Mouse (Mus musculus): ENCODE results near the gene Olfr1198. TPM values are rescaled to one million over a fixed set of nuclear protein-coding genes. Genes with fewer than 3 reads are reported as not detected.

The Olfr1198 gene
- not detected in 2 replicates for polyA plus RNA-seq (2015; fragmentation: Nextera tagmentation; extraction: Ambion mirVana)

DNA sequence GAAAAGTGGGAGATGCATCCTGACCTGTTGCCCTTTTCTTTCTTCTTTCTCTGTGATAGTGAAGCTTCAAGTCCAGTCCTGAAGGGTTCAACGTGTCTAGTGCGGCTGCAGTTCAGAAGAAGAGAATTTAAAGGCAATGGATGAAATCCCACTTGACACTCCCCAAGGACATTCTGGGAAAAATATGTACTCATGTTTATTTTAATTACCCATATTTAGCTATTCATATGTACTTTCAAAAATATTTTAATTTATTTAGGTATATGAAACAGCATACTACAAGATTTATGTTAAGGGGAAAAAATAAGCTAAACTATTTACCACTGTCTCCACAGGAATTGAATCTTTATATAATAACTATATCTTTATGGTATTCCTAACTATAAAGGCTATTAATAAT lies at the start of gene Olfr1198:
TSS of gene Olfr1198 (minus strand) at position 101 of the 400 bp plus-strand sequence.
- no peak within 1 kb of the TSS for H3K4me3 ChIP-seq
- H3K4me1 ChIP-seq, result no peaks in the 10 kb centered on the region
- no peaks in the 10 kb centered on the region for H3K9me3 ChIP-seq
- ATAC-seq (ENCODE audit: low FRiP score, low read depth), result no peak
- no peaks in the 10 kb centered on the region for H3K27me3 ChIP-seq
- H3K9ac ChIP-seq, result no peak within 1 kb of the TSS
- no peaks in the 10 kb centered on the region for H3K36me3 ChIP-seq
- H3K4me2 ChIP-seq (replicated peaks), result no peak within 1 kb of the TSS
- no peak within 1 kb of the TSS for H3K27ac ChIP-seq
- 93% methylated on average over 2 of the region's 2 CpGs for WGBS

DNA sequence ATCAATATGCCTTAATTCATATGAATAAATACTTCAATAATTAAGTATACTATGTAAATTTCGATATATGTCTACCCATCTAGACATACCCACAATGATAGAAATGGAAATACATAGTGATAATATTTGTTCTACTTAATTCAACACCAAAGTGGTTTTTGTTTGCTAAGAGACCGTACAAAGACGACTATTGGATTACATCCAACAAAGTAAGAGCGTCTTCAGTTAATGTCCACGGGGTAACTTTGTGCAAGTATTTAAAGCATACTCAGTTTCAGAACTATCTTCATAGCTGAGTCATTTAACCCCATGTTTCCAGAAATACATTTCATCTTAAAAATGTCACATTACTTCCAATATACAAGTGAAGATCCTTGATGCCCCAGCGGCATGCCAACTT lies 41.6 kb upstream of the Olfr1198 start, which contains the start of gene Olfr1201:
TSS of gene Olfr1201 (plus strand) at position 301 of the 400 bp plus-strand sequence.
- Histone ChIP-seq H3K36me3 (no peaks in the 10 kb centered on the region), H3K4me3 (no peak within 1 kb of the TSS), H3K27ac (no peak within 1 kb of the TSS), H3K9ac (no peak within 1 kb of the TSS), H3K4me2 (replicated peaks) (no peak within 1 kb of the TSS), H3K27me3 (no peaks in the 10 kb centered on the region), H3K4me1 (no peaks in the 10 kb centered on the region), H3K9me3 (no peaks in the 10 kb centered on the region)
- 86% methylated on average over 6 of the region's 6 CpGs for WGBS
- no peak for ATAC-seq (ENCODE audit: low FRiP score, low read depth)

DNA sequence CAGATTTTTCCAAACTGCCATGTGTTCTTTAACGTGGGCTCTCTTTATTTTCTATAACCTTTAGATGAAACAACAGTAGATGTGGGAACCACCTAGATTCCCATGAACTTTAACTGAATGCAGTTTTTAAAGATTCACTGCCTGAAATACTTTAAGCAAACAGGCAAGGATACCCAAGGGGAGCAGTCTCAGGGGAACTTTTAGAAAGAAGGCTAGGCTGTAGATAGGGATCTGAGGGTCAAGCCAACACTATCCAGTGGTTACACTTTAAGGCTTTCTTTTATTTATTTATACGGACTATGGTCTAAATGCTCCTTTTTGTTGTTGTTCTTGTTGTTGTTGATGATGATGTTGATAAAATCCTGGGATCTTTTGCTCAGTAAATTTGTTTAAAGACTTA lies 19.2 kb upstream of the Olfr1198 start, which contains the start of gene Olfr1200:
TSS of gene Olfr1200 (minus strand) at position 101 of the 400 bp plus-strand sequence.
- H3K4me2 ChIP-seq (replicated peaks), result no peak within 1 kb of the TSS
- no peak for ATAC-seq (ENCODE audit: low FRiP score, low read depth)
- H3K27ac ChIP-seq, result no peak within 1 kb of the TSS
- H3K36me3 ChIP-seq, result no peaks in the 10 kb centered on the region
- no peaks in the 10 kb centered on the region for H3K9me3 ChIP-seq
- H3K9ac ChIP-seq, result no peak within 1 kb of the TSS
- WGBS, result 81% methylated on average over 2 of the region's 2 CpGs
- no peaks in the 10 kb centered on the region for H3K4me1 ChIP-seq
- H3K27me3 ChIP-seq, result no peaks in the 10 kb centered on the region
- no peak within 1 kb of the TSS for H3K4me3 ChIP-seq

DNA sequence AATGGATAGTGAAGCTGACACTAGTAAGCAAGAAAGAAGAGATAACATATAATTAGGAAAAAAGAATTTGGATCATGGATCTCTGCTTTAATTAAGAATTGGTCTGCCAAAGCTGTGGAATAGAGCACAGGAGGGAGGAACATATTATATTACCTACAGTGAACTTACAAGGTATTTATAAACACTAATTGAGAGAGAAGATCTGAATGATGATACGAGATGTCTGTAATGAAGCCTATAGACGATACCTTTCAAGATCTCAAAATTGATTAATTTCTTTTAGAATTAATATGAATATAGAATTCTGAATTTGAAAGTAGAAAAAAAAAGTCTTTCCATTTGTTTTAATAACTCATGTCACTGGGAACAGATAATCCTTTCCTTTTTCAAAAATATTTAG lies 9.2 kb upstream of the Olfr1198 start, which contains the start of gene Olfr1199:
TSS of gene Olfr1199 (minus strand) at position 101 of the 400 bp plus-strand sequence.
- Histone ChIP-seq H3K4me3 (no peak within 1 kb of the TSS), H3K27ac (no peak within 1 kb of the TSS), H3K36me3 (no peaks in the 10 kb centered on the region), H3K4me2 (replicated peaks) (no peak within 1 kb of the TSS), H3K9me3 (no peaks in the 10 kb centered on the region), H3K9ac (no peak within 1 kb of the TSS), H3K4me1 (no peaks in the 10 kb centered on the region), H3K27me3 (no peaks in the 10 kb centered on the region)
- ATAC-seq (ENCODE audit: low FRiP score, low read depth), result no peak
- WGBS, result 88% methylated on average over 2 of the region's 2 CpGs

DNA sequence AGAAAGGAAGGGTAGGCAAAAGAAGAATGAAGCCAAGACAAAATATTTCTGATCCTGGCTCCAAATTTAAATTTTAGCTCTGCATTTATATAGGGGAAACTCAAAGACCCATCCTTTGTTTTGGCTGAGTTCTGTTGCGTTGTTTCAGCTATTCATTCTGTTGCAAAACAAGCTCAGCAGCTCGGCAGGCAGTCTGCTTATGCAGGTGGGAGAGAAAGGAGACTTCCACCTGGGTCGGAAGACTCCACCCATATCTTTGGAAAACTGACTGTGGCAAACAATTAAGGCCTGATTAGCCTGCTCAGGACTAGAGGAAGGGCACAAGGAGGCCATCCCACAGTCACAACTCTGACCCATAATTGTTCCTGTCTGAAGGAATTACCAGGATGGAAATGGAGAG lies 7.8 kb downstream of the Olfr1198 start:
- Histone ChIP-seq H3K36me3 (no peaks in the 10 kb centered on the region), H3K27ac (no peak overlapping the region), H3K4me3 (no peak overlapping the region), H3K27me3 (no peaks in the 10 kb centered on the region), H3K4me1 (no peaks in the 10 kb centered on the region), H3K4me2 (replicated peaks) (no peak overlapping the region), H3K9me3 (no peaks in the 10 kb centered on the region), H3K9ac (no peak overlapping the region)
- ATAC-seq (ENCODE audit: low FRiP score, low read depth), result no peak
- 83% methylated on average over 3 of the region's 3 CpGs for WGBS

DNA sequence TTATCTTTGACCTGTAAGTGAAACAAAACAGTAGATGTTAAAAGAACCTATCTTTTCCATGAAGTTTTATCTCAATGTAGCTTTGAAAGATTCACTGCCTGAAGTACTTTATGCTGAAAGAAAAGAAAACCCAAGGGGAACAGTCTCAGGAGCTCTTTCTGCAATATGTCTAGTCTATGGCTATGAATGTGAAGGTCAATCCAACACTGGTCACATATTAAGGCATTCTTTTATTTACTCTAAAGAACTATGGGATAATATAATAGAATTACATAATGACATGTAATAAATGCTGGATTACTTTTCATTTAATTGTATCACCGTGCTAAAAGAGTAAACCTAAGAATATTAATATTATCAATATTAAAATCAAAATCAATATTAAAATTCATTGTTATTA lies 18.9 kb downstream of the Olfr1198 start, which contains the start of gene Olfr1197:
TSS of gene Olfr1197 (minus strand) at position 101 of the 400 bp plus-strand sequence.
- no peaks in the 10 kb centered on the region for H3K36me3 ChIP-seq
- H3K4me3 ChIP-seq, result no peak within 1 kb of the TSS
- no peaks in the 10 kb centered on the region for H3K9me3 ChIP-seq
- H3K27me3 ChIP-seq, result no peaks in the 10 kb centered on the region
- H3K4me1 ChIP-seq, result no peaks in the 10 kb centered on the region
- no peak within 1 kb of the TSS for H3K27ac ChIP-seq
- no peak within 1 kb of the TSS for H3K9ac ChIP-seq
- 80% methylated on average over 1 of the region's 1 CpGs for WGBS
- H3K4me2 ChIP-seq (replicated peaks), result no peak within 1 kb of the TSS
- ATAC-seq (ENCODE audit: low FRiP score, low read depth), result no peak

DNA sequence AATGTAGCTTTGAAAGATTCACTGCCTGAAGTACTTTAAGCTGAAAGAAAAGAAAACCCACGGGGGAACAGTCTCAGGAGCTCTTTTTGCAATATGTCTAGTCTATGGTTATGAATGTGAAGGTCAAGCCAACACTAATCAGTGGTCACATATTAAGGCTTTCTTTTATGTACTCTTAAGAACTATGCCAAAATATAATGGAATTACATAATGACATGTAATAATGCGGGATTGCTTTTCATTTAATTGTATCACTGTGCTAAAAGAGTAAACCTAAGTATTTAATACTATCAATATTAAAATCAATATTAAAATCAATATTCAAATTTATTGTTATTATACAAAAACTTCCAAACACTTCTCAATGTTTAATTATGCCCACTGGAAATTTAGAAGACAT lies 46.7 kb downstream of the Olfr1198 start, which contains the start of gene Olfr1196:
TSS of gene Olfr1196 (minus strand) at position 101 of the 400 bp plus-strand sequence.
- Histone ChIP-seq H3K27ac (no peak within 1 kb of the TSS), H3K9me3 (no peaks in the 10 kb centered on the region), H3K36me3 (no peaks in the 10 kb centered on the region), H3K4me2 (replicated peaks) (no peak within 1 kb of the TSS), H3K27me3 (no peaks in the 10 kb centered on the region), H3K9ac (no peak within 1 kb of the TSS), H3K4me1 (no peaks in the 10 kb centered on the region), H3K4me3 (no peak within 1 kb of the TSS)
- ATAC-seq (ENCODE audit: low FRiP score, low read depth), result no peak
- 86% methylated on average over 2 of the region's 2 CpGs for WGBS

Other genes starting within 250 kb of the Olfr1198 start
- not detected in 2 replicates for gene Olfr1186, start 232.8 kb downstream of the Olfr1198 start, polyA plus RNA-seq (2015; fragmentation: Nextera tagmentation; extraction: Ambion mirVana)
- gene Olfr1188, start 194.4 kb downstream of the Olfr1198 start, polyA plus RNA-seq (2015; fragmentation: Nextera tagmentation; extraction: Ambion mirVana), result not detected in 2 replicates
- not detected in 2 replicates for gene Olfr1189, start 164.9 kb downstream of the Olfr1198 start, polyA plus RNA-seq (2015; fragmentation: Nextera tagmentation; extraction: Ambion mirVana)
- not detected in 2 replicates for gene Olfr1191-ps1, start 110.8 kb downstream of the Olfr1198 start, polyA plus RNA-seq (2015; fragmentation: Nextera tagmentation; extraction: Ambion mirVana)
- gene Olfr1192-ps1, start 102.9 kb downstream of the Olfr1198 start, polyA plus RNA-seq (2015; fragmentation: Nextera tagmentation; extraction: Ambion mirVana), result not detected in 2 replicates
- gene Olfr1193, start 75.7 kb downstream of the Olfr1198 start, polyA plus RNA-seq (2015; fragmentation: Nextera tagmentation; extraction: Ambion mirVana), result not detected in 2 replicates
- not detected in 2 replicates for gene Olfr1195, start 62.2 kb downstream of the Olfr1198 start, polyA plus RNA-seq (2015; fragmentation: Nextera tagmentation; extraction: Ambion mirVana)
- not detected in 2 replicates for gene Olfr1196, start 46.8 kb downstream of the Olfr1198 start, polyA plus RNA-seq (2015; fragmentation: Nextera tagmentation; extraction: Ambion mirVana)
- gene Olfr1197, start 19.0 kb downstream of the Olfr1198 start, polyA plus RNA-seq (2015; fragmentation: Nextera tagmentation; extraction: Ambion mirVana), result not detected in 2 replicates
- gene Olfr1199, start 9.1 kb upstream of the Olfr1198 start, polyA plus RNA-seq (2015; fragmentation: Nextera tagmentation; extraction: Ambion mirVana), result not detected in 2 replicates
- gene Olfr1200, start 19.1 kb upstream of the Olfr1198 start, polyA plus RNA-seq (2015; fragmentation: Nextera tagmentation; extraction: Ambion mirVana), result not detected in 2 replicates
- not detected in 2 replicates for gene Olfr1201, start 41.7 kb upstream of the Olfr1198 start, polyA plus RNA-seq (2015; fragmentation: Nextera tagmentation; extraction: Ambion mirVana)
- 0.04 TPM in 1 of 2 replicates, not detected in the other for gene Olfr1202, start 63.1 kb upstream of the Olfr1198 start, polyA plus RNA-seq (2015; fragmentation: Nextera tagmentation; extraction: Ambion mirVana)
- gene Olfr1205, start 78.4 kb upstream of the Olfr1198 start, polyA plus RNA-seq (2015; fragmentation: Nextera tagmentation; extraction: Ambion mirVana), result not detected in 2 replicates
- gene Olfr1204, start 97.9 kb upstream of the Olfr1198 start, polyA plus RNA-seq (2015; fragmentation: Nextera tagmentation; extraction: Ambion mirVana), result not detected in 2 replicates
- gene Olfr1206, start 111.9 kb upstream of the Olfr1198 start, polyA plus RNA-seq (2015; fragmentation: Nextera tagmentation; extraction: Ambion mirVana), result not detected in 2 replicates
- gene Olfr1208, start 150.9 kb upstream of the Olfr1198 start, polyA plus RNA-seq (2015; fragmentation: Nextera tagmentation; extraction: Ambion mirVana), result not detected in 2 replicates
- gene Olfr1209, start 163.8 kb upstream of the Olfr1198 start, polyA plus RNA-seq (2015; fragmentation: Nextera tagmentation; extraction: Ambion mirVana), result not detected in 2 replicates
- gene Olfr1211, start 186.7 kb upstream of the Olfr1198 start, polyA plus RNA-seq (2015; fragmentation: Nextera tagmentation; extraction: Ambion mirVana), result not detected in 2 replicates
- not detected in 2 replicates for gene Olfr1212, start 202.6 kb upstream of the Olfr1198 start, polyA plus RNA-seq (2015; fragmentation: Nextera tagmentation; extraction: Ambion mirVana)
- not detected in 2 replicates for gene Gm13762, start 228.9 kb upstream of the Olfr1198 start, polyA plus RNA-seq (2015; fragmentation: Nextera tagmentation; extraction: Ambion mirVana)
- gene Olfr1214, start 241.3 kb upstream of the Olfr1198 start, polyA plus RNA-seq (2015; fragmentation: Nextera tagmentation; extraction: Ambion mirVana), result not detected in 2 replicates

All from limb, embryonic 13.5 days (tissue).